Mouse (Mus musculus) forebrain, embryonic 12.5 days (tissue): Measurements from ENCODE around the gene Lmod3. TPM values are rescaled to one million over a fixed set of nuclear protein-coding genes. Genes with fewer than 3 reads are reported as not detected.
"Not testable (repeated sequence)": the region's sequence is repeated elsewhere in the genome, so short reads cannot be mapped to it uniquely, and the experiment has no call there.

Source experiments
- ATAC-seq: fragments of 200-750 bp; cut with Nextera tagmentation; 2 replicates; pipeline ENCODE4 v1.8.0; 2017; ENCODE audit warnings: moderate TSS enrichment; ENCODE audit not compliant: low FRiP score
- H3K27ac ChIP-seq: fragments of 300-500 bp; sonication (generic); 2 replicates; pipeline ENCODE4 v1.5.1; 2016; ENCODE audit warnings: mild to moderate bottlenecking
- H3K27me3 ChIP-seq: fragments of 300-500 bp; sonication (generic); 2 replicates; pipeline ENCODE4 v1.6.1; 2016; ENCODE audit warnings: mild to moderate bottlenecking
- H3K36me3 ChIP-seq: fragments of 300-500 bp; sonication (generic); replicated peaks from 2 replicates; pipeline ENCODE4 v1.6.1; 2016; ENCODE audit warnings: mild to moderate bottlenecking
- H3K4me1 ChIP-seq: fragments of 300-500 bp; sonication (generic); 2 replicates; pipeline ENCODE4 v1.6.1; 2016
- H3K4me2 ChIP-seq: fragments of 300-500 bp; sonication (generic); 2 replicates; pipeline ENCODE4 v1.6.1; 2016; ENCODE audit warnings: mild to moderate bottlenecking, moderate library complexity
- H3K4me3 ChIP-seq: fragments of 300-500 bp; sonication (generic); replicated peaks from 2 replicates; pipeline ENCODE4 v1.5.1; 2016; ENCODE audit warnings: mild to moderate bottlenecking
- H3K9ac ChIP-seq: fragments of 300-500 bp; sonication (generic); 2 replicates; pipeline ENCODE4 v1.6.1; 2016; ENCODE audit warnings: mild to moderate bottlenecking
- H3K9me3 ChIP-seq: fragments of 300-500 bp; sonication (generic); 2 replicates; pipeline ENCODE4 v1.6.1; 2016
- WGBS: fragments of 180-500 bp; shearing (Covaris S2); methylation state at CpG from one replicate; pipeline ENCODE4 v1.1.7; 2016; 5-methylcytosine and 5-hydroxymethylcytosine counted together
- polyA plus RNA-seq: library from polyadenylated mRNA; unstranded; fragments of >200 nt; fragmentation: Nextera tagmentation; extraction: Ambion mirVana; gene quantifications from 2 replicates; pipeline ENCODE4 v1.2.1, GENCODE M21; 2016

The Lmod3 gene
- polyA plus RNA-seq, 1 experiment from 2014 or later = 0.19 TPM

- no peak for ATAC-seq
These were observed 20.6 kb upstream of the Lmod3 start for GRCm38 (mm10) chr6:97273058-97273710.

DNA sequence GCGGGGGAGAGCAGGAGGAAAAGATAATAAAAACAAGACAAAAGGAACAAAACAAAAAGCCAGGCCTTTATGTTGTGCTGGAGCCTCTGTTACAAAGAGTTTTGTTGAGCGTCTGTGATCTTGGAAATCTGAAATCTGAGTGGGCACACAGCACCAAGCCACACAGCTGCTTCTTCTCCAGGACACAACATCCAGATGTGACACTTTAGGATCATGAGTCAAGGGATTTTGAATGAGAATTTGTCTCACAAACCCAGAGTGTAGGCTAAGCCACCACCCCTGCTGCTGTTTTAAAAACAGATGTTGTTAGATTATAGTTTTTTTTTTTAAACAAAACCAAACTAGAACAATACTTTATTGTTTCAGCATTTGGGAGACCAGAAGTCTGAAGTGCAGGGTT, 19.8 kb upstream of the Lmod3 start:
- Histone ChIP-seq H3K36me3 (no peaks in the 10 kb centered on the region), H3K9me3 (no peaks in the 10 kb centered on the region), H3K4me3 (no peak overlapping the region), H3K4me2 (no peak overlapping the region), H3K27ac (no peak overlapping the region), H3K27me3 (0 out of 2 replicates have a peak, but pooled peaks cover 9% of the 10 kb centered on the region), H3K4me1 (peaks cover 16% of the 10 kb centered on the region), H3K9ac (no peak overlapping the region)
- WGBS = 61% methylated on average over 2 of the region's 2 CpGs
- no peak for ATAC-seq

More at GRCm38 (mm10) chr6:97273058-97273710, 20.6 kb upstream of the Lmod3 start:
- 89% methylated on average over 16 of the region's 16 CpGs for whole genome bisulfite sequencing
- Histone ChIP-seq H3K27me3 (0 out of 2 replicates have a peak, but pooled peaks cover 9% of the 10 kb centered on the region), H3K9me3 (no peaks in the 10 kb centered on the region), H3K4me2 (no peak overlapping the region), H3K4me1 (peaks cover 19% of the 10 kb centered on the region), H3K4me3 (no peak overlapping the region), H3K27ac (no peak overlapping the region), H3K9ac (no peak overlapping the region), H3K36me3 (no peaks in the 10 kb centered on the region)

DNA sequence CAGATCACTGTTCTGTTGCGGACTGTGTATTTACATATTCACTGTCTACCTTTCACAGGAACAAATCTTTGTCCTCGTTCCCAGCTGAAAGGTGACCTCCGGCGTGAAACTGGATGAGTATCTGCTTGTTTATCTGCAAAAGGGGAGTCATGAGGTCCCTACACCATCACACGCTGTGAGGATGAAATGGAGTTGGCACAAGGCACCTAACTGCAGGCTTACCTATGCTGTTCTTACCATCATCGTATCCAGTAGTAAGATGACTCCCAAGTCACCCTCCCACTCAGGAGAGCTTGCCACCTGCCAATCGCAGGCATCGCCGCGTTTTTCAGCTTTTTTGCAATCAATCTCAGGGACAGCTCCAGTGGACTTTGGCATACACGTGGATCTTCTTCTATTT, 17.0 kb upstream of the Lmod3 start:
- Histone ChIP-seq H3K27ac (no peak overlapping the region), H3K9me3 (no peaks in the 10 kb centered on the region), H3K27me3 (no peaks in the 10 kb centered on the region), H3K36me3 (no peaks in the 10 kb centered on the region), H3K9ac (no peak overlapping the region), H3K4me3 (no peak overlapping the region), H3K4me2 (no peak overlapping the region), H3K4me1 (peaks cover 5% of the 10 kb centered on the region; the same call in 1 of the 2 replicates)
- no peak for ATAC-seq
- 65% methylated on average over 11 of the region's 11 CpGs for WGBS

DNA sequence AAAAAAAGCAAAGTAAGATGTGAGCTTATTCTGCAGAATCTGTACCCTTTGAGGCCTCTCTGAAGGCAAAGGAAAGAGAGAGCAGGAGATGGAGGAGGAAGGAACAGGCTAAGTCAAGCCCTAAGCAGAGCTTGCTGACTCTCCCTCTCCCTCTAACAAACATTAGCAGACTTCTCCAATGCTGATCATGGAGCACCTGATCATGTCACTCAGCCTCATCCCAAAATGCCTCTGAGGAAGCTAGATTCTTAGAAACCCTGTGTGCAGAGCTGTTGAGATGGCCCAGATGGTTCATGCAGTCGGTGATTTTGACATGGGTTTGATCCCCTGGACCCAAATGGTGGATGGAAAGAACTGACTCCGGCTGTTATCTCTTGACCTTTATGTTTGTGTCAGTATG, 14.6 kb upstream of the Lmod3 start:
- Histone ChIP-seq H3K9me3 (no peaks in the 10 kb centered on the region), H3K4me2 (no peak overlapping the region), H3K4me1 (peaks cover 5% of the 10 kb centered on the region; the same call in 1 of the 2 replicates), H3K4me3 (no peak overlapping the region), H3K27me3 (no peaks in the 10 kb centered on the region), H3K9ac (no peak overlapping the region), H3K36me3 (no peaks in the 10 kb centered on the region), H3K27ac (no peak overlapping the region)
- 91% methylated on average over 2 of the region's 2 CpGs for WGBS
- no peak for ATAC-seq

DNA sequence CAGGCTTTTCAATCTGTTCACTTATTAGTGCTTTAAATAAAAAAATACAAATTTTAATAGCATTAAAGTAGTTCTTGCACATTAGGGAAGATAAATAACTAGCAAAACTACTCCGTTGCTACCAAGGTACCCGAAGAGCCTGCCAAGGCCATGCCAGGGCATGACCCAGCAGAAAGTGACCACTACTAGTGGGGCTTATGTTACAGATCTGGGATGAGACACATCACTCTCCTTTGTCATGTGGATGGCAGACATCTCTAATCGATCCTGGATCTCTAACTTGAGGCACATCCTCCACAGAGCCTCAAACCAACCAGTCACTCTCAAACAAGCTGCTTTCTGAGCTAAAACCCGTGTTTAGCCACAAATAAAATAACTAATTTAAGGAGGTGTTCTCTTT, 14.1 kb upstream of the Lmod3 start:
- no peaks in the 10 kb centered on the region for H3K27me3 ChIP-seq
- 86% methylated on average over 4 of the region's 4 CpGs for WGBS
- no peaks in the 10 kb centered on the region for H3K9me3 ChIP-seq
- H3K9ac ChIP-seq = no peak overlapping the region
- H3K4me3 ChIP-seq = no peak overlapping the region
- no peak overlapping the region for H3K27ac ChIP-seq
- H3K4me1 ChIP-seq = peaks cover 5% of the 10 kb centered on the region; the same call in 1 of the 2 replicates
- no peak for ATAC-seq
- no peaks in the 10 kb centered on the region for H3K36me3 ChIP-seq
- no peak overlapping the region for H3K4me2 ChIP-seq

DNA sequence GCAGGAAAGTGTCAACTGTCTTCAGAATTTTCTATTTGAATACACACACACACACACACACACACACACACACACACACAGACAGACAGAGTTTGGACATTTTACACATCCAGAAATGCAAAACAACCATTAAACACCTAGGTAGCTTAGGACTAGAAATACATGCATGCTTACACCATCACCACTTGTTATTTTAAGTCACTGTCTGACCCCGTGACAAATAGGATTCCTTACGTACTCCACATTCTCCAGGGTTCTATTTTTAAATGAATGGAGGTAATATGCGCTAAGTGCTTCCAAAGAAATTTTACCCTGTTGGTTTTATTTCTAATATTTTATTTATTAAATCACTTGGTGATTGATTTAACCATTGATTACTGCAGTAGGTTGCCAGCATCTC, 13.1 kb upstream of the Lmod3 start:
- no peak overlapping the region for H3K4me2 ChIP-seq
- H3K27me3 ChIP-seq = no peaks in the 10 kb centered on the region
- no peak overlapping the region for H3K4me3 ChIP-seq
- no peak for ATAC-seq
- no peak overlapping the region for H3K27ac ChIP-seq
- H3K4me1 ChIP-seq = peaks cover 5% of the 10 kb centered on the region; the same call in 1 of the 2 replicates
- no peaks in the 10 kb centered on the region for H3K36me3 ChIP-seq
- H3K9me3 ChIP-seq = no peaks in the 10 kb centered on the region
- no peak overlapping the region for H3K9ac ChIP-seq
- WGBS = 84% methylated on average over 3 of the region's 3 CpGs

- no peak overlapping the region for H3K9ac ChIP-seq
- WGBS = 83% methylated on average over 8 of the region's 8 CpGs
These were observed 12.7 kb upstream of the Lmod3 start for GRCm38 (mm10) chr6:97265240-97265639.

DNA sequence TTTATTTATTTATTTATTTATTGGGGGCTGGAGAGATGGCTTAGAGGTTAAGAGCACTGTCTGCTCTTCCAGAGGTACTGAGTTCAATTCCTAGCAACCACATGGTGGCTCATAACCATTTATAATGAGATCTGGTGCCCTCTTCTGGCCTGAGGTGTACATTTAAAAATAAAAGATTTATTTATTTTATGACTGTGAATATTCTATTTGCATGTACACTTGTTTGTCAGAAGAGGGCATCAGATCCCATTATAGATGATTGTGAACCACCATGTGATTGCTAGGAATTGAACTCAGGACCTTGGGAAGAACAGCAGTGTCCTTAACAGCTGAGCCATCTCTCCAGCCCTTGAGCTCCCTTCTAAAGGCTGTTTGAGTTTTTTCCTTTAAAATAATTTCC, 11.2 kb upstream of the Lmod3 start:
- H3K36me3 ChIP-seq, H3K4me3 ChIP-seq, H3K4me2 ChIP-seq, H3K9me3 ChIP-seq, H3K27ac ChIP-seq, H3K9ac ChIP-seq, H3K27me3 ChIP-seq, H3K4me1 ChIP-seq, ATAC-seq: not testable (repeated sequence)

More at GRCm38 (mm10) chr6:97265240-97265639, 12.7 kb upstream of the Lmod3 start:
- Histone ChIP-seq H3K4me1 (peaks cover 5% of the 10 kb centered on the region; the same call in 1 of the 2 replicates), H3K4me2 (no peak overlapping the region), H3K27ac (no peak overlapping the region), H3K4me3 (no peak overlapping the region), H3K27me3 (no peaks in the 10 kb centered on the region), H3K36me3 (no peaks in the 10 kb centered on the region), H3K9me3 (no peaks in the 10 kb centered on the region)
- ATAC-seq = no peak

DNA sequence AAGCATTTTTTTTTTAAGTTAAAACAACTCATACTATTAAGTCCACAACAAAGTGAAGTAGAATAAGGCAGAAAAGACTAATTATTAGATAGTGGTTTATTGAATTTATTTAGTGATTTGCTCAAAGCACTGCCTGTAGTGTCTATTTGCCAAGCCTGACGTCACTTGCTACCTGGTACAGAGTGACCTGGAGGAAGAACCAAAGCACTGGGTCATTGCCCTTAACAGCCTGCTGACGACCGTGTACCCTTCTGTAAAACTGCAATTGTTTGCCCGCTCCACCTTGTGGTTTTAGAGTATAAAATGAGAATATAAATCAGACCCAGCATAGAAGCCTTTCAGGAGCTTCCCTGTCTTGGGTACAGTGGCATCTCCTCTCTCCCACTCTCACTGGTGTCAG, 9.7 kb upstream of the Lmod3 start:
- no peaks in the 10 kb centered on the region for H3K27me3 ChIP-seq
- H3K27ac ChIP-seq = no peak overlapping the region
- no peak overlapping the region for H3K4me2 ChIP-seq
- H3K4me3 ChIP-seq = no peak overlapping the region
- WGBS = 69% methylated on average over 4 of the region's 4 CpGs
- H3K9ac ChIP-seq = no peak overlapping the region
- no peak for ATAC-seq
- no peaks in the 10 kb centered on the region for H3K9me3 ChIP-seq
- no peaks in the 10 kb centered on the region for H3K4me1 ChIP-seq
- no peaks in the 10 kb centered on the region for H3K36me3 ChIP-seq

DNA sequence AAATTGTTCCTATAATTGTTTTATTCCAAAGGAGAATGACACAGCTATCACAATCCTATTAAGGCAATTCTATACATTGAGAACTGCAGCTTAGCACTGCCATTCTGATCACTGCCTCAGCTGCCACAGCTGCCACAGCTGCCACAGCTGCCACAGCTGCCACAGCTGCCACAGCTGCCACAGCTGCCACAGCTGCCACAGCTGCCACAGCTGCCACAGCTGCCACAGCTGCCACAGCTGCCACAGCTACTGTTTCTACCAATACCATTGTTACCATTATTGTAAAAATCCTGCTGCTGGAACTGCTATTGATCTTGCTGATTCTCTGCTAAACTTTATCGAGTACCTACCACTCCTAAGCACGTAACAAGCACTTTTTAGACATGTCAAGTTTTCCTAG, 7.4 kb upstream of the Lmod3 start:
- not testable (repeated sequence) for H3K36me3 ChIP-seq, H3K4me1 ChIP-seq, H3K9me3 ChIP-seq, H3K9ac ChIP-seq, H3K27ac ChIP-seq, ATAC-seq, H3K27me3 ChIP-seq, H3K4me2 ChIP-seq, H3K4me3 ChIP-seq
- WGBS = 85% methylated on average over 2 of the region's 2 CpGs

- H3K4me2 ChIP-seq = no peak overlapping the region
- ATAC-seq = no peak
- H3K36me3 ChIP-seq = no peaks in the 10 kb centered on the region
These were observed 5.9 kb upstream of the Lmod3 start for GRCm38 (mm10) chr6:97258489-97258888.

GRCm38 (mm10) chr6:97252086-97252485, 473 bp downstream of the Lmod3 start:
- Histone ChIP-seq H3K4me3 (no peak overlapping the region), H3K4me1 (no peaks in the 10 kb centered on the region), H3K9ac (no peak overlapping the region), H3K36me3 (no peaks in the 10 kb centered on the region), H3K27me3 (no peaks in the 10 kb centered on the region), H3K27ac (no peak overlapping the region), H3K9me3 (no peaks in the 10 kb centered on the region), H3K4me2 (no peak overlapping the region)
- WGBS = 81% methylated on average over 5 of the region's 5 CpGs
- ATAC-seq = no peak

More at GRCm38 (mm10) chr6:97258489-97258888, 5.9 kb upstream of the Lmod3 start:
- Histone ChIP-seq H3K27me3 (no peaks in the 10 kb centered on the region), H3K4me1 (no peaks in the 10 kb centered on the region), H3K4me3 (no peak overlapping the region), H3K9me3 (no peaks in the 10 kb centered on the region), H3K27ac (no peak overlapping the region), H3K9ac (no peak overlapping the region)
- 87% methylated on average over 1 of the region's 1 CpGs for WGBS

DNA sequence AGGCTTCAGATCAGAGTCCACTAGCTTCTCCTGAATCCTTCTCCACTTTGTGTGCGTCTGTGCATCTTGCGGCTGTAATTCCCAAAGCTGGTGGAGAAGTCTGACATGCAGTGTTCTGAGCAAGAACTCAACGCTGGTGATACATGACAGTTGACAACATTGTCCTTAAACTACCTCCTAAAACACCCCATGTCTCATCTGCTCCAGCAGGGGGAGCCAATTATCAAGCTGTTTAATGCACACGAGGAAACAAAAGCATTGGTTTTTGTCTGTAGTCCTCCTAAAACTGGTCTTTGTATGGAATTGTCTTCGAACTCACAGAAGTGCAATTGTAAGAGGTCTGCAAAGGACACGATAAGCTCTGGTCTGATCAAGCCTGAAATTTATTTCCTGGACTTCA, 1.6 kb downstream of the Lmod3 start:
- H3K36me3 ChIP-seq = no peaks in the 10 kb centered on the region
- H3K27me3 ChIP-seq = no peaks in the 10 kb centered on the region
- no peak overlapping the region for H3K27ac ChIP-seq
- ATAC-seq = no peak
- H3K4me1 ChIP-seq = no peaks in the 10 kb centered on the region
- 48% methylated on average over 6 of the region's 6 CpGs for WGBS
- H3K9ac ChIP-seq = no peak overlapping the region
- no peaks in the 10 kb centered on the region for H3K9me3 ChIP-seq
- H3K4me3 ChIP-seq = no peak overlapping the region
- H3K4me2 ChIP-seq = no peak overlapping the region
